Mouse (Mus musculus): ENCODE results near the gene Gm44503.

DNA sequence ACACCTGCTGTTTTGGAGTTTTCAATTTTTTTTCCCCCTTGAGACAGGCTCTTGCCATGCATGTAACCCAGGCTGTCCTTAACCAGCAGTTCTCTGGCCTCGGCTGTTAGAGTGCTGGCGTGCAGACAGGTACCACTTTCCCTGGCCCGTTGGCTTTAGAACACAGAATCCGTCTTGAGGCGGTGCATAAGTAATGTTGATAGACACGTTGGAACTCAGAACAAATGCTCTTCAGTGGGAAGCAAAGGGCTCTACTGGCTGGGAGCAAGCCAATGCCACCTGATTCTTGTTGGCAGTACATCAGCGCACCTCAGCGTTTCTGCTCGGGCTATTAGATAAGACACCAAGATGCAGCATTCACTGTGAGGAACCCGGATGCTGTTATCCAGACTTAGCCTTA lies 61.2 kb downstream of the Gm44503 start:
- no peak for TF ChIP-seq POLR2A (IDR thresholded peaks at IDR 0.05; ENCODE audit: insufficient read depth, low read depth, low read length)
- no peak for TF ChIP-seq CTCF (IDR thresholded peaks at IDR 0.05; ENCODE audit: insufficient read depth, low read depth, low read length)

All from olfactory bulb, adult 2 months (tissue).